Mouse (Mus musculus) kidney, postnatal 36 days (tissue): Measurements from ENCODE around the gene Gcnt2.
"Not testable (repeated sequence)": the region's sequence is repeated elsewhere in the genome, so short reads cannot be mapped to it uniquely, and the experiment has no call there.

Source experiments
- DNase-seq, 2 experiments: peaks; one replicate each; pipeline ENCODE4 v3.0.0; 2021 to 2022; ENCODE audit warnings: mixed read lengths in 2 of 2

Gcnt2 gene

GRCm38 (mm10) chr13:40874021-40874420 lies 14.5 kb downstream of the Gcnt2 start:
- DNase-seq, result no peak

GRCm38 (mm10) chr13:40875415-40875814 lies 15.9 kb downstream of the Gcnt2 start:
- no peak for DNase-seq

- no peak for DNase-seq
These were observed 18.0 kb downstream of the Gcnt2 start for GRCm38 (mm10) chr13:40877589-40877988.

GRCm38 (mm10) chr13:40880557-40880956 lies 21.0 kb downstream of the Gcnt2 start:
- no peak for DNase-seq

GRCm38 (mm10) chr13:40882606-40883005 lies 23.1 kb downstream of the Gcnt2 start:
- DNase-seq, result no peak

- peak; percentile 56 to 72 for DNase-seq
These were observed 24.3 kb downstream of the Gcnt2 start for GRCm38 (mm10) chr13:40883903-40884302.

GRCm38 (mm10) chr13:40884878-40885277 lies 25.3 kb downstream of the Gcnt2 start:
- DNase-seq, result no peak

GRCm38 (mm10) chr13:40885935-40886642 lies 26.5 kb downstream of the Gcnt2 start:
- peak in 1 of 2 experiments; percentile 31 for DNase-seq

- peak; percentile 38 to 43 for DNase-seq
These were observed 27.3 kb downstream of the Gcnt2 start for GRCm38 (mm10) chr13:40886643-40887381.

- peak; percentile 66 to 74 for DNase-seq
These were observed 31.0 kb downstream of the Gcnt2 start for GRCm38 (mm10) chr13:40890595-40890994.

GRCm38 (mm10) chr13:40891369-40891768 lies 31.8 kb downstream of the Gcnt2 start:
- not testable (repeated sequence) for DNase-seq

- peak; percentile 45 to 51 for DNase-seq
These were observed 32.5 kb downstream of the Gcnt2 start for GRCm38 (mm10) chr13:40892043-40892442.

GRCm38 (mm10) chr13:40892547-40892946 lies 33.0 kb downstream of the Gcnt2 start:
- DNase-seq, result no peak

- DNase-seq, result no peak
These were observed 34.0 kb downstream of the Gcnt2 start for GRCm38 (mm10) chr13:40893573-40893972.

- DNase-seq, result not testable (repeated sequence)
These were observed 38.6 kb downstream of the Gcnt2 start for GRCm38 (mm10) chr13:40898049-40898690.

- peak; percentile 59 to 66 for DNase-seq
These were observed 39.1 kb downstream of the Gcnt2 start for GRCm38 (mm10) chr13:40898698-40899097.

- no peak for DNase-seq
These were observed 39.9 kb downstream of the Gcnt2 start for GRCm38 (mm10) chr13:40899349-40899993.

GRCm38 (mm10) chr13:40899994-40900970 lies 40.7 kb downstream of the Gcnt2 start:
- DNase-seq, result no peak

GRCm38 (mm10) chr13:40901263-40901662 lies 41.7 kb downstream of the Gcnt2 start:
- peak; percentile 74 for DNase-seq

GRCm38 (mm10) chr13:40901831-40902459 lies 42.4 kb downstream of the Gcnt2 start:
- DNase-seq, result no peak

- no peak for DNase-seq
These were observed 44.5 kb downstream of the Gcnt2 start for GRCm38 (mm10) chr13:40904080-40904479.
